Mouse (Mus musculus): ENCODE measurements around the gene Tars2. TPM values are rescaled to one million over a fixed set of nuclear protein-coding genes. Genes with fewer than 3 reads are reported as not detected.
"Not testable (repeated sequence)": the region's sequence is repeated elsewhere in the genome, so short reads cannot be mapped to it uniquely, and the experiment has no call there.

The Tars2 gene
- 10 to 100 TPM; 29.0 to 29.6 TPM for total RNA-seq (2021)
- long read RNA-seq, experiment 1, transcript Tars2-201 (18 exons, 2,400 nt), result major isoform, 36 of 57 reads
- long read RNA-seq, experiment 1, transcript Tars2-204 (16 exons, 2,157 nt), result minor isoform, 7 of 57 reads
- long read RNA-seq, experiment 1, partial matches to known transcripts, result 4 of 57 reads
- long read RNA-seq, experiment 1, other reads (novel, unspliced or antisense), result 10 of 57 reads
- long read RNA-seq, experiment 2, transcript Tars2-201 (18 exons, 2,400 nt), result major isoform, 45 of 58 reads
- long read RNA-seq, experiment 2, transcript Tars2-204 (16 exons, 2,157 nt), result minor isoform, 5 of 58 reads
- long read RNA-seq, experiment 2, partial matches to known transcripts, result 4 of 58 reads
- long read RNA-seq, experiment 2, other reads (novel, unspliced or antisense), result 4 of 58 reads

- DNase-seq, result no peak
- intact Hi-C loops (cut with DNase I; ENCODE audit: low total_unique reads), result no loop called here
Observed at GRCm38 (mm10) chr3:95760106-95760505, at the start of gene Tars2. Gene Tars2, minus strand, starts transcription at chr3:95760206.

- DNase-seq, result no peak
- intact Hi-C loops (cut with DNase I; ENCODE audit: low total_unique reads), result no loop called here
Observed at GRCm38 (mm10) chr3:95808384-95808783, 48.4 kb upstream of the Tars2 start.

DNA sequence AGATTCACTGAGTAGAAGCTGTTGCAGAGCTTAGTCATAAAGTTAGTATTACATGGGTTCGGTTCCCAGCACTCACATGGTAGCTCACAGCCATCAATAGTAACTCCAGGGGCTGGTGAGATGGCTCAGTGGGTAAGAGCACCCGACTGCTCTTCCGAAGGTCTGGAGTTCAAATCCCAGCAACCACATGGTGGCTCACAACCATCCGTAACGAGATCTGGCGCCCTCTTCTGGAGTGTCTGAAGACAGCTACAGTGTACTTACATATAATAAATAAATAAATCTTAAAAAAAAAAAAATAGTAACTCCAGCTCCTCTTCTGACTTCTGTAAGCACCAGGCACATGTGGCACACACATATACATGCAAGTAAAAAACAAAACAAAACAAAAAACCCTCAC, 47.6 kb upstream of the Tars2 start:
- intact Hi-C loops (cut with DNase I; ENCODE audit: low total_unique reads), result not testable (repeated sequence)

GRCm38 (mm10) chr3:95806677-95807076, 46.7 kb upstream of the Tars2 start:
- DNase-seq, result no peak
- intact Hi-C loops (cut with DNase I; ENCODE audit: low total_unique reads), result no loop called here

More for the DNA sequence above, 47.6 kb upstream of the Tars2 start:
- DNase-seq, result not testable (repeated sequence)

- intact Hi-C loops (cut with DNase I; ENCODE audit: low total_unique reads), result no loop called here
- DNase-seq, result no peak
Observed at GRCm38 (mm10) chr3:95803851-95804250, 43.8 kb upstream of the Tars2 start.

DNA sequence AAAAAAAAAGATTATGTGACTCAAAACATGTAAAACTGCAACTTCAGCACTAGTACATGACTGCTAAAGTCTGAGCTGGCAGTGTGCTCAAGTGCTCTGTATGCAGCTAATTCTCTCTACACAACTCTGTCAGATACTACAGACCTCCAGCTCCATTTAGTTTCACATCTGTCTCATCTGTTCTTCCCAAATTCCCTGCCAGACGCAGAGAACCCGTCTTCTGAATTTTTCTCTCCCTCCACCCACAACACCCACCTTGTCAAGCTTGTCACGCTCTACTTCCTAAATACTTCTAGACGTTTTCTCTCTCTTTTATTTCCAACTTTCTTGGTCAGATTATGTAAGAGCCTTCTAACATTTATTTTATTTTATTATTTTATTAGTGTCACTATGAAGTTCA, 38.8 kb upstream of the Tars2 start:
- no peak for DNase-seq
- intact Hi-C loops (cut with DNase I; ENCODE audit: low total_unique reads), result no loop called here

GRCm38 (mm10) chr3:95794299-95794698, 34.3 kb upstream of the Tars2 start:
- DNase-seq, result no peak
- intact Hi-C loops (cut with DNase I; ENCODE audit: low total_unique reads), result no loop called here

- DNase-seq, result no peak
- intact Hi-C loops (cut with DNase I; ENCODE audit: low total_unique reads), result no loop called here
Observed at GRCm38 (mm10) chr3:95793662-95794061, 33.7 kb upstream of the Tars2 start.

GRCm38 (mm10) chr3:95785501-95785900, 25.5 kb upstream of the Tars2 start:
- intact Hi-C loops (cut with DNase I; ENCODE audit: low total_unique reads), result no loop called here
- no peak for DNase-seq

GRCm38 (mm10) chr3:95771985-95772384, 12.0 kb upstream of the Tars2 start:
- no peak for DNase-seq
- intact Hi-C loops (cut with DNase I; ENCODE audit: low total_unique reads), result loop anchor here (10.0 kb wide), 2 partner anchors 137 to 257 kb away; no protein-coding TSS in a partner anchor

DNA sequence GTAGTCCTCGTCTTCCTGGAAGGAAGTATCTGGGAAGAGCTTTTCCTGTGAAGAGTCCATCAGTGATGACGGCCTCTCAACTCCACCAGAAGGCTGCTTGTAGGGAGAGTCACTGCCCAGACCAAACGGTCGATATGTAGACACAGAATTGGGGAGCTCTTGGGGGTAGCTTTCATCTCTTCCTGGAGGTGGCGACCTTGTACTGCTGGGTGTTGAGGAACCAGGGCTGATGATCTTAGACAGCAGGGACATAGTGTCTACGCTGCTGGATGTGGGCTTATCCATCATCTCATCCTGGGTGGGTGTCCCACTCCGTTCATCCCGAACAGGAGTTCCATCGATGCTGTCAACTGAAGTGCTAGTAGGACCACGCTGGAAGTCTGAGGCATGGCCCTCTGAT, 5.5 kb upstream of the Tars2 start:
- no peak for DNase-seq
- intact Hi-C loops (cut with DNase I; ENCODE audit: low total_unique reads), result no loop called here

DNA sequence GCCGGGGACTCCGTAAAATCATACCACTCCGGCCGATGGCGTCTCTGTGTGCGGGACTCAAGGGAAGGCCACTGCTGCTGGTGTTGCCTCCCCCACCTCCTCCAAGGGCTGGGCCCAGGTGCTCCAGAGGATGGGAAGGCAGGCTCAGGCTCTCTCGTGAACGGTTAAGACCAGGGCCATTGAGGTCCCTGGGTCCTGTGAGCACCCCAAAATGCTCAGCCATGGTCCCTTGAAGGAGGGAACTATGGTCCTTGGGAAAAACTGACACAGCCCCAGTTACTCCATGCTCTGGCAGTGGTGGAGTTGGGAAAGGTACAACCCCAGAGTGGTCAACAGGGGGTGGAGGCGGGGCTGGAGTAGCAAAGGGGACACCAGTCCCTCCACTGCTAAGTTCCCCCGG, 3.8 kb upstream of the Tars2 start:
- intact Hi-C loops (cut with DNase I; ENCODE audit: low total_unique reads), result no loop called here
- no peak for DNase-seq

GRCm38 (mm10) chr3:95762961-95763360, 3.0 kb upstream of the Tars2 start:
- intact Hi-C loops (cut with DNase I; ENCODE audit: low total_unique reads), result no loop called here
- no peak for DNase-seq

- intact Hi-C loops (cut with DNase I; ENCODE audit: low total_unique reads), result no loop called here
- no peak for DNase-seq
Observed at GRCm38 (mm10) chr3:95761771-95762170, 1.8 kb upstream of the Tars2 start.

GRCm38 (mm10) chr3:95760656-95761055, 650 bp upstream of the Tars2 start:
- intact Hi-C loops (cut with DNase I; ENCODE audit: low total_unique reads), result no loop called here
- DNase-seq, result no peak

GRCm38 (mm10) chr3:95758467-95759218, 1.4 kb downstream of the Tars2 start:
- DNase-seq, result no peak
- intact Hi-C loops (cut with DNase I; ENCODE audit: low total_unique reads), result no loop called here

DNA sequence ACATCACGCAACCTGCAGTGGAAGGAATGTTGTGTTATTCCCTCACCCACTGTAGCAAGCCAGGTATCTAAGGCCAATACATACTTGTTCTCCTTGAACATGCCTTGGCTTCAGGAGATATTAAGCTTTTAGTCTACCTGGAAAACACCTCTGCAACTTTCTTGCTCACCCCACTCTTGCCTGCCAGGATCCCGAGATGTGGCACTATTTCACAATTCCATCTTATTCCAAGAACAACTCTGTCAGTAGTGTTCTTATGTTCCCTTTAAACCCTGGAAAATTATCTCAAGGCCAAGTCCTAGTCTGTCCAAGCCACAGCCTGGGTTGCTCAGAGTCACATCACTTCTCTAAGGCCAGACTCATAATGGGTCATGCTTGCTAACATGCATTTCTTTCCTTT, 3.2 kb downstream of the Tars2 start:
- DNase-seq, result no peak
- intact Hi-C loops (cut with DNase I; ENCODE audit: low total_unique reads), result no loop called here

GRCm38 (mm10) chr3:95754345-95755206, 5.4 kb downstream of the Tars2 start:
- peak; percentile 92 for DNase-seq
- intact Hi-C loops (cut with DNase I; ENCODE audit: low total_unique reads), result no loop called here

- DNase-seq, result no peak
- intact Hi-C loops (cut with DNase I; ENCODE audit: low total_unique reads), result no loop called here
Observed at GRCm38 (mm10) chr3:95752935-95753334, 7.1 kb downstream of the Tars2 start.

GRCm38 (mm10) chr3:95740406-95740805, 19.6 kb downstream of the Tars2 start:
- peak; percentile 42 for DNase-seq
- intact Hi-C loops (cut with DNase I; ENCODE audit: low total_unique reads), result no loop called here
